Mouse (Mus musculus) embryo, embryonic 11 days (tissue): ENCODE results near the gene Rpl23a.
"Not testable (repeated sequence)": the region's sequence is repeated elsewhere in the genome, so short reads cannot be mapped to it uniquely, and the experiment has no call there.

Experiments
- DNase-seq: peaks from one replicate; pipeline ENCODE4 v3.0.0-alpha.2; 2015

Gene Rpl23a

DNA sequence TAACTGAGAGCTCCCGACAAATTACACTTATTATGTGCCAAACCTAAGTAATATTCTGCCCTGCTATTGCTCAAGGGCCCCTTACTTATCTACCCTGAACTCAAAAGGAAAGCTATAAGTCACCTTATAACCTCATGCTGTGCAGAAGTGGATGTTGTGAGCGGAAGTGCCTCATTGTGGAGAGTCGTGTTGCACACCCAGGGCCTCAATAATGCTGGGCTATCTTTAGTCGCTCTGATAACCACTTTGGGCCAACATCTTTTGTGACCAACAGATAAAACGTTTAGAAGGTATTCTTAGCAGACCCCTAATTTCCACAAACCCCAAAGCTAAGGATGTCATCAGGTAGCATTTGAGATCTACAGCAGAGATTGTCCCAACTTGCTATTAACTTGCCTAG, 42.7 kb downstream of the Rpl23a start:
- no peak for DNase-seq

DNA sequence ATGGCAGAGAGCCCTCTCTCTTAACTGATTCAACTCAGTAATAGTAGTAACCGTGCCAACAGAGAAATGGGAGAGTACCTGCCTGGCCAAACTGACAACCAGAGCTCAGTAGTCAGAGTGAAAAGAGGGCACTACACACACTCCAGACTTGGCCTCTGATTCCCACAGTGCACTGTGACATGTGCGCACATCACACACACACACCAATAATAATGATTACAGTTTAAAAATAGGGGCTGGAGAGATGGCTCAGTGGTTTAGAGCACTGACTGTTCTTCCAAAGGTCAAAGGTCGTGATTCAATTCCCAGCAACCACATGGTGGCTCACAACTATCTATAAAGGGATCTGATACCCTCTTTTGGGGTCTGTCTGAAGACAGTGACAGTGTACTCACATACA, 45.4 kb downstream of the Rpl23a start:
- no peak for DNase-seq

DNA sequence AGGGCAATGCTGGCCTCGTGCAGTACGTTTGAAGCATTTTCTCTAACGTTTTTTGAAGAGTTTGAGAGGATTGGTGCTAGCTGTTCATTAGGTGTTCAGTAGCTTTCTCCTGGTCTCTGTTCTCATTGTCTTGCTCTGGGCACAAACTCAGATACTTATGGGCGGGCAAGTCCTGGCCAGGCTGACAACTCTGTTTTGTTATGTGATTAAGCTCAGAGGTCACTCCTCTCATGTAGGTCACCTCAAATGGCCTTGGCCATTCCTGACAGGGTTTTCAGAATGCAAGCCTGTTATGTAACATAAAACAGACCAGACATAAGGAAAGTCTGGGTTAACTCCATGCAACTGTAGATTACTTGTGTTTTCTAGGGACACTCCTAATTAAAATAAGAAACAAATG, 45.8 kb downstream of the Rpl23a start:
- DNase-seq: no peak

DNA sequence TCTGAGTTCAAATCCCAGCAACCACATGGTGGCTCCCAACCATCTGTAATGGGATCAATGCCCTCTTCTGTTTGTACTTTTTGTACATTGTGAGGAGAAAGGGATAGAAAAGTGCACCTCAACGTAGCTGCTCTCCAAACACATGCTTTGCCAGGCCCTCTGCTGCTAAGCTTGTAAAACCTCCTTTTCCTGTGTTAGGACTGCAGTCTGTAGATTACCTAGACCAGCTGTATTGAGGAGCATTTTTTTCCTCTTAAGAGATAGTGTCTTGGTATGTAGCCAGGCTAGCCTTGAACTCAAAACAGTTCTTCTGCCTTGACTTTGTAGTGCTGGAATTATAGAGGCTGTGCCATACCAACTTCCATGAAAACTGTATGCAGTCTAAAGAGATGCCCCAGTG, 47.3 kb downstream of the Rpl23a start:
- no peak for DNase-seq

DNA sequence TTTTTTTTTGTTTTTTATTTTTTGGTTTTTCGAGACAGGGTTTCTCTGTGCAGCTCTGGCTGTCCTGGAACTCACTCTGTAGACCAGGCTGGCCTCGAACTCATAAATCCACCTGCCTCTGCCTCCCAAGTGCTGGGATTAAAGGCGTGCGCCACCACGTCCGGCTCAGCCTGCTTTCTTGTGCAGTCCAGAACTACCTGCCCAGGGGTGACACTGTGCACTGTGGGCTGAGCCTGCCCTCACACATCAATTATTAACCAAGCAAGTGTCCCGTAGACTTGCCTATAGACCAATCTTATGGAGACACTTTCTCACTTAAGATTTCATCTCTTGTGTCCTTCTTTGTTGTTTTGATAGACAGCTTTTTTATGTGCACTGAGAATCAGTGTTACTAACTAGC, 48.1 kb downstream of the Rpl23a start:
- not testable (repeated sequence) for DNase-seq

DNA sequence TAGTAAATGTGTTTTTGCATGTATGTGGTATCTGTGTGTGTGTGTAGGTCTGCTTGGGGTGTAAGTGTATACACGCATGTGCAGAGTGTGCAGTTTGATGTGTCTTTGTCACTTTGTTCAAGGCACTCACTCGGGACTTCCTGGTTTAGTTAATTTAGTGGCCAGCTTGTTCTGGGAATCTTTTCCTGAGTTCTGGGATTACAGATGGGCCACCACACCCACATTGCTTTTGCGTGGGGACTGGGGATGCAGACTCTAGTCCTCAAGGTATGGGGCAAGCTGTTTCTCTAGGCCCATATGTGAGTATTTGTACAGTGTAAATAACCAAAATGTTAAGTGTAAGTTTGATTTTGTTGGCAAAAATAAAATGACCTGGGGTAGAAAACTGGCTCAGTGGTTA, 49.0 kb downstream of the Rpl23a start:
- no peak for DNase-seq

DNA sequence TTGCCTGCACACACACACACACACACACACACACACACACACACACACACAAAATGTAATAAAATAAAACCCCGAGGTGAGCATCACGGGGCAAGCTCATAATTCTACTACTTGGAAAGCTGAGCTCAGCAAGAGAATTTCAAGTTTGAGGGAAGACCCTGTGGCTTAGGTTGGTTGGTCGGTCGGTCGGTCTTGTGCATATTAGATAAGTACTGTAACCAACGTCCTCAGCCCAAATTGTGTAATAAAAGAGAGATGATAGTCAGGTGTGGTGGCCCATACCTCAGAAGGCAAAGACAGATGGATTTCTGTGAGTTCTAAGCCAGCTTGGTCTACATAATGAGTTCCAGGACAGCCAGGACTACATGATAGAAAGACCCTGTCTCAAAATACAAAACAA, 49.5 kb downstream of the Rpl23a start:
- DNase-seq: no peak
